In the genomic region with DNA sequence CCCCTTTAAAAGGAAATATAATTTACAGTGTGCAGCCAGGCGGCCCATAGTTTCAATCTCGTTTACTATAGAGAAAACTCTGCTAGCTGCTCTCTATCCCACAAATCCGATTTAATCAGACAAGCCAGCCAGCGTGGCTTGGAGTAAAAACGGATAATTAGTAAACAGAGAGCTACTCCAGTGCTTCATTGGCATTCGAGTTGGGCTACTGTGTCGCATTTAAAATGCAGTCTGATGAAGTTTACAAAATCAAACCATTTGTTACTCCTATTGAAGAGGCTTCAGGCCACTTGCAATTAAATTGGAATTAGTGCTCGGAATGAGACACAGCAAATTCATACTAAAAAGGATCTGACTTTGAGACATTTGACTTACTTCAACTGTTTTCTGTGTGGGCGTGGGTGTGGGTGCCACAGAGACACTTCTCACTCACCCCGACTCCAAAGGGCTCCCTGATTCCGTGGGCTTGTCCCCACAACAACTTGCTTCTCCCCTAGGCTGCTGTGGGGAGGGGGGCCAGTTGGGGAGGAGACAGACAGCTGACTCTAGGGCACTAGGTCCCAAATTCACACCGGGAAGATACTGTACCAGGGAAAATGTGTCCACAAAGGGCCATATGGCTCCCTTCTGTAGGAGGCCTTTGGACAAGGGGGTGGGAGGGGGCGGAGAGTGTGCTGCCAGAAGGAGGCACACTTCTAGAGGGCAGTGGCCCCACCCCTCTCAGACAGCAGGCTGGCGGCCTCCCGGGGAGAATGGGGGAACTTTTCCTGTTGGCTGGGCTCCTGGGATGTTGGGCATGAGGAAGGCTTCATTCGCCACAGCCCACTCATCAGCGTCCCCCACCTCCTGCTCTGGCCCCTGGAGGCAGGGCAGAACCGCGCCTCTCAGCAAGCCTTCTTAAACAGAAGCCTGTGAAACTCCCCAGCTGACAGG, we compare ENCODE assay signal across 7 mouse cellular contexts.
A peak's percentile ranks its signal among the peaks of the same experiment; 100 is the strongest.
DNase-seq lines count a peak whose midpoint lies in the region; ATAC-seq and TF ChIP-seq lines count a peak whose summit lies in the region.

No protein-coding gene starts in this region.

- H3K27ac ChIP-seq in cerebellum, adult 2 months (ENCODE audit: insufficient read depth, low read length): no peak overlapping the region
- H3K27ac ChIP-seq in forebrain, embryonic 16.5 days (ENCODE audit: low read length): peak overlapping the region; percentile 64
- H3K27ac ChIP-seq in midbrain, postnatal 0 days (ENCODE audit: low read depth, low read length): 0 out of 2 replicates have a peak overlapping the region, but pooled peaks have one; percentile 43

- H3K27me3 ChIP-seq in cerebellum, adult 2 months (ENCODE audit: control insufficient read depth, insufficient read depth, low read length): no peaks in the 10 kb centered on the region
- H3K27me3 ChIP-seq in forebrain, embryonic 16.5 days (replicated peaks; ENCODE audit: control insufficient read depth, insufficient read depth, low read length): peaks cover 5% of the 10 kb centered on the region; the same call in 1 of the 2 replicates
- H3K27me3 ChIP-seq in midbrain, postnatal 0 days (ENCODE audit: insufficient read depth, low read length): no peaks in the 10 kb centered on the region

- H3K9me3 ChIP-seq in forebrain, embryonic 16.5 days (ENCODE audit: control insufficient read depth, low read length): no peaks in the 10 kb centered on the region
- H3K9me3 ChIP-seq in midbrain, postnatal 0 days (ENCODE audit: low read length): no peaks in the 10 kb centered on the region

- H3K4me2 ChIP-seq in forebrain, embryonic 16.5 days (ENCODE audit: low read length): no peak overlapping the region
- no peak overlapping the region for H3K4me2 ChIP-seq in midbrain, postnatal 0 days (ENCODE audit: low read depth, low read length, poor library complexity, severe bottlenecking)

- peak; percentile 83 for DNase-seq in brain, adult 2 months (ENCODE audit: low read depth, low spot score)
- DNase-seq in cerebellum, adult 2 months: peak; percentile 69 to 70
- peak; percentile 41 to 54 for DNase-seq in kidney, postnatal 4 days
- DNase-seq in midbrain, postnatal 0 days (ENCODE audit: low spot score): peak; percentile 80

- H3K4me1 ChIP-seq in cerebellum, adult 2 months (ENCODE audit: control insufficient read depth, insufficient read depth, low read length): peaks cover 6% of the 10 kb centered on the region; the same call in 1 of the 2 replicates
- peaks cover 40% of the 10 kb centered on the region for H3K4me1 ChIP-seq in forebrain, embryonic 16.5 days (replicated peaks; ENCODE audit: control insufficient read depth, insufficient read depth, low read length)
- H3K4me1 ChIP-seq in midbrain, postnatal 0 days (ENCODE audit: insufficient read depth, low read length): peaks cover 5% of the 10 kb centered on the region

- WGBS in cerebellum, adult 2 months: 36% methylated on average over 19 of the region's 19 CpGs
- WGBS in forebrain, embryonic 16.5 days: 2% methylated on average over 19 of the region's 19 CpGs
- 12% methylated on average over 19 of the region's 19 CpGs for WGBS in midbrain, postnatal 0 days

- no peaks in the 10 kb centered on the region for H3K36me3 ChIP-seq in forebrain, embryonic 16.5 days (ENCODE audit: control insufficient read depth, insufficient read depth)
- H3K36me3 ChIP-seq in midbrain, postnatal 0 days (ENCODE audit: insufficient read depth, low read length): no peaks in the 10 kb centered on the region

- TF ChIP-seq CTCF in cerebellum, adult 2 months (IDR thresholded peaks at IDR 0.05; ENCODE audit: borderline replicate concordance, insufficient read depth, low read depth, low read length): no peak
- peak; percentile 16; the same call in 1 of the 2 replicates for TF ChIP-seq CTCF in midbrain, postnatal 0 days (IDR thresholded peaks at IDR 0.05)

- TF ChIP-seq POLR2A in cerebellum, adult 2 months (IDR thresholded peaks at IDR 0.05; ENCODE audit: borderline replicate concordance, insufficient read depth, low read length): no peak

- ATAC-seq in forebrain, embryonic 16.5 days: peak; percentile 78
- ATAC-seq in midbrain, postnatal 0 days (ENCODE audit: low FRiP score): peak; percentile 56
- no peak for ATAC-seq in monocyte, adult 5-6 weeks (replicated peaks; ENCODE audit: insufficient number of reproducible peaks, low FRiP score, low TSS enrichment, poor library complexity, severe bottlenecking)
- ATAC-seq in erythroblast, adult 5-6 weeks (replicated peaks; ENCODE audit: low FRiP score, poor library complexity, severe bottlenecking): no peak

- no peak overlapping the region for H3K4me3 ChIP-seq in cerebellum, adult 2 months (replicated peaks; ENCODE audit: insufficient read depth, low read depth, low read length)
- H3K4me3 ChIP-seq in forebrain, embryonic 16.5 days (replicated peaks; ENCODE audit: low read length): no peak overlapping the region
- no peak overlapping the region for H3K4me3 ChIP-seq in midbrain, postnatal 0 days (ENCODE audit: low read depth, low read length)

- no peak overlapping the region for H3K9ac ChIP-seq in forebrain, embryonic 16.5 days (replicated peaks; ENCODE audit: low read depth, low read length)
- H3K9ac ChIP-seq in midbrain, postnatal 0 days (replicated peaks; ENCODE audit: low read length, poor library complexity, severe bottlenecking): no peak overlapping the region

Comparison
In these comparisons a context has a peak if more than half of its experiments do, and no peak if none do; other contexts are left out.
1. ATAC-seq: peak in forebrain, embryonic 16.5 days (single experiment) and midbrain, postnatal 0 days (single experiment); none in monocyte, adult 5-6 weeks (single experiment) and erythroblast, adult 5-6 weeks (single experiment).
2. Peak in every context shown above with its lines, with median percentiles within 50 percentile points of each other: DNase-seq.